Mouse (Mus musculus): ENCODE results near the gene Snrnp40. TPM values are rescaled to one million over a fixed set of nuclear protein-coding genes. Genes with fewer than 3 reads are reported as not detected.

The Snrnp40 gene
- total and polyA plus RNA-seq, 3 experiments, result 18.9 to 33.6 (median 31.4) TPM

GRCm38 (mm10) chr4:130380418-130380817 is 20.5 kb downstream of the Snrnp40 start:
- no peak for DNase-seq

- DNase-seq, result peak; percentile 11
Measured at GRCm38 (mm10) chr4:130387256-130387655, 27.3 kb downstream of the Snrnp40 start.

GRCm38 (mm10) chr4:130389496-130389895 is 29.6 kb downstream of the Snrnp40 start:
- peak; percentile 72 for DNase-seq

GRCm38 (mm10) chr4:130389927-130390326 is 30.0 kb downstream of the Snrnp40 start:
- peak; percentile 18 for DNase-seq

- DNase-seq, result no peak
Measured at GRCm38 (mm10) chr4:130391265-130391664, 31.3 kb downstream of the Snrnp40 start.

Other genes starting within 250 kb of the Snrnp40 start
- under 1 TPM; 0.69 to 0.86 TPM for gene Hcrtr1, start 220.8 kb upstream of the Snrnp40 start, total RNA-seq (2021)
- 7.6 and 10.5 TPM in 2 replicates for gene Hcrtr1, start 220.8 kb upstream of the Snrnp40 start, polyA plus RNA-seq (2012; rRNA removed)
- gene Tinagl1, start 185.0 kb upstream of the Snrnp40 start, total RNA-seq (2021), result 100 to 1,000 TPM; 115 to 136 TPM
- 311 and 341 TPM in 2 replicates for gene Tinagl1, start 185.0 kb upstream of the Snrnp40 start, polyA plus RNA-seq (2012; rRNA removed)
- gene Gm853, start 137.7 kb upstream of the Snrnp40 start, total RNA-seq (2021), result not detected
- not detected in 2 replicates for gene Gm853, start 137.7 kb upstream of the Snrnp40 start, polyA plus RNA-seq (2012; rRNA removed)
- 1 to 10 TPM in 1 of 2 experiments, under 1 TPM in 1; 0.93 to 1.0 TPM for gene Serinc2, start 80.9 kb upstream of the Snrnp40 start, total RNA-seq (2021)
- 6.2 and 7.1 TPM in 2 replicates for gene Serinc2, start 80.9 kb upstream of the Snrnp40 start, polyA plus RNA-seq (2012; rRNA removed)
- gene Fabp3, start 51.5 kb upstream of the Snrnp40 start, total RNA-seq (2021), result 100 to 1,000 TPM in 1 of 2 experiments, 10 to 100 TPM in 1; 51.1 to 150 TPM
- gene Fabp3, start 51.5 kb upstream of the Snrnp40 start, polyA plus RNA-seq (2012; rRNA removed), result 19.0 and 24.8 TPM in 2 replicates
- not detected for gene Gm10570, start 51.5 kb upstream of the Snrnp40 start, total RNA-seq (2021)
- gene Gm10570, start 51.5 kb upstream of the Snrnp40 start, polyA plus RNA-seq (2012; rRNA removed), result 0.34 and 0.64 TPM in 2 replicates
- gene Zcchc17, start 189 bp upstream of the Snrnp40 start, total RNA-seq (2021), result 10 to 100 TPM; 48.9 to 54.2 TPM
- gene Zcchc17, start 189 bp upstream of the Snrnp40 start, polyA plus RNA-seq (2012; rRNA removed), result 57.2 and 71.3 TPM in 2 replicates
- gene Nkain1, start 214.0 kb downstream of the Snrnp40 start, total RNA-seq (2021), result 10 to 100 TPM in 1 of 2 experiments, 1 to 10 TPM in 1; 4.4 to 15.1 TPM
- gene Nkain1, start 214.0 kb downstream of the Snrnp40 start, polyA plus RNA-seq (2012; rRNA removed), result 24.3 and 24.6 TPM in 2 replicates

All from adrenal gland, adult 2 months (tissue).